Mouse (Mus musculus) lung, postnatal 36 days (tissue): ENCODE data around the gene Bad.
"Not testable (repeated sequence)": the region's sequence is repeated elsewhere in the genome, so short reads cannot be mapped to it uniquely, and the experiment has no call there.

Experiments used
- DNase-seq: peaks from one replicate; pipeline ENCODE4 v3.0.0; 2022; ENCODE audit warnings: mixed read lengths

Bad gene

DNA sequence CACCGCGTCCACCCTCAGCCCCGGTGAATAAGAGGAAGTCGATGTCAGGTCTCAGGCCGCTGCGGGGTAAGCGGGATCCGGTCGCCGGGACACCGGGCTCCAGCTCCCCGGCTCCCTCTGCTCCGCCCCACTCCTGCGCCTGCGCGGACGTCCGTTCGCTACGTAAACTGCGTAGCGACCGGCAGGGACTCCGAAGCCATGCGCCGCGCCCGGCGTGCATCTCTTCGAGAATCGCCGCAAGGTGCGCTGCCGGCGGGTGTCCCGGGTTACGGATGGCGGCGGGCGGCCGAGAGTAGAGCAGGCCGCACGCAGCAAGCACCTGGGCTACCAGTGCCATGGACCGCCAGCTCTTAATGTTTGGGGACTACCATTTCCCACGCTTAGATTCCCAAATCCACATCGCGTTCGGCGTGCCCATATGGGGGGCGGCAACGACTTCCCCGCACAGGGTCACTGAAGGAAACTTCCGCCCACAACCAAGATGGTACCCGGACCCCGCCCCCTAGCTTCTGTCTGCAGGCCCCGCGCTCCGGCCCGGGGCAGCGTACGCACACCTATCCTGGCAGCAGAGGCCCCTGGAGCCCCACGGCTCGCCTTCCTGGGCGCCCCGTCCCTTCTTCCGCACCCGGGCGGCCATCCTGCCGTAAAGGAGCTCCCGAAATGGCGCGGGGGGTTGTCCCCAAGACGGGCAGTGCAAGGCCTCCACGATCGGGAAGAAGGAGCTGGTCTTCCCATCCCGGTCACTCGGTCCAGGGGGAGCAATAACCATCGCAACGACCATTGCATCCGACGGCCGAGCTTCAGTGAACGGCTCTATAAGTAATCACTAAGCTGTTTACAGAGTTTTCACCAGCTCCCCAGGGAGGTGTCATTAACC, at the start of gene Bad:
TSS of gene Bad (plus strand) at position 490 of the 877 bp plus-strand sequence.
- peak; percentile 95 for DNase-seq

DNA sequence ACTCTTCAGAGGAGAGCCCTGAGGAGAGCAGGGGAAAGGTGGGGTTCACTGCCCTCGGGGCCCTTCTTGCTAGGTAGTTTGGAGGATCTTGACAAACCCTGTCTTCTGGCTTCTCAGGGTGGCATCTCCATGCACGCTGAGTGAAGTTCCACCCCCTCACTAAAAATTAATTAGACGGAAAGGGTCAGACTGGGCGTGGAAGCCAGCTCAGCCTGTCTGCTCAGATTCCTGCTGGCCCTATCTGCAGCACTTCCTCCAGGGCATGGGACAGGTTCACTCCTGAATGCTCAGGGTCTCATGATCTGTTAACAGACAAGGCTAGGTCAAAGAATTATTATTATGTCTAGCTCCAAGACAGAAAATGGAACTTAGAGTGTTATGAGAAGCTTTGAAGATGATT, 49.1 kb upstream of the Bad start:
- no peak for DNase-seq

DNA sequence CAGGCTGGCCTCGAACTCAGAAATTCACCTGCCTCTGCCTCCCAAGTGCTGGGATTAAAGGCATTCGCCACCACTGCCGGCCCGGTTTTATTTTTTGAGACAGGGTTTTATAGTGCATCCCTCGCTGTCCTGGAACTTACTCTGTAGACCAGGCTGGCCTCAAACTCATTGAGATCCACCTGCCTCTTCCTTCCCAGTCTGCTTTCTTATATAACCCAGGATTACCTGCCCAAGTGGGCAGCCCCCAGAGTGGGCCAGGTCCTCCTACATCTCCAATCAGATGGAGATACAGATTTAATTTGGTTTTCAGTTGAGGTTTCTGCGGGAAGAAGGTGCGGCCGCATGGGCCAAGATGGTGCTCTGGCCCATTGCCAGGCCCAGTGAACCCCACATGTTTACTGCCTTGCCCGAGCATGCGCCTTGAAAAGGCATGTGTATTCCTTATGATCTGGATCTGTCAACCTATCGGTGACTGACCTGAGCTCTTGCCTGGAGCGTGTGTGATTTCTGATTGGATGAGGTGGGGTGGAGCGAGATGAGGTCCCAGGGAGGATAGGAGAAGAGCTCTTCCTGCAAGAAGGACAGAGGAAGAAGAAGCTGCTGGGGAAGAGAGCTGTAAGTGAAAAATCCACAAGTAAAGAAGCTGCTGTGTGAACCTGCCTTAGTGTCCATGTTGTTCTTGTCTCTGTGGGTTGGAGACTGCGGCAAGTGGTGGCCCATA, 47.8 kb upstream of the Bad start:
- no peak for DNase-seq

DNA sequence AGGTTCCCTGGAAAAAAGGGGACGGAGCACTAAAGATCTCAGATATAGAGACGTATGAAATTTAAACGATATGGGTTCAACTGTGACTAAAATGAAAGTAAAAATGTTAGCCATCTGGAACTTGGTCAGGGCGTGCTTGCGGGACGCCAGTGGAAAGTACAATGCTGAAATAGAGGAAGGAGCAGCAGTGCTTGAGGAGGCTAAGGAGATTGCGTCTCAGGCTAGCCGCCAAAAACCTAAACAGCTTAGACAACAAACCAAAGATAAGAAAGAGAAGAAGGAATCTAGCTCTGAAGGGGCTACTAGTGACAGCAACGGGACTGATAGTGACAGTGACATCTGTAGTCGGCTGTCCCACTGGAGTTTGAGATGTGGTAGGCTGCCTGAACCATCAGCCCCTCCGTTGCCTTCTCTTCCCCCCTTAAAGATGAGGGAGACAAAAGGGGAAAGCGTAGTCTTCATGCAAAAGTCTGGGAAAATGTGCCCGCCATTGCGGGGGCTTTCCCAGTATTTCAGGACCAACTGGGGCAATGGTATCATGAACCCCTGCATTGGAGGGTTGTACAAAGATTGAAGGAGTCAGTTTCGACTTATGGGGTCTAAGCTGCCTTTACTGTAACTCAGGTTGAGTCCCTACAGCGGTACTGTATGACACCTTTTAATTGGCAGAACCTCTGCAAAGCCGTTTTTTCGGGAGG, 45.9 kb upstream of the Bad start:
- DNase-seq = not testable (repeated sequence)

DNA sequence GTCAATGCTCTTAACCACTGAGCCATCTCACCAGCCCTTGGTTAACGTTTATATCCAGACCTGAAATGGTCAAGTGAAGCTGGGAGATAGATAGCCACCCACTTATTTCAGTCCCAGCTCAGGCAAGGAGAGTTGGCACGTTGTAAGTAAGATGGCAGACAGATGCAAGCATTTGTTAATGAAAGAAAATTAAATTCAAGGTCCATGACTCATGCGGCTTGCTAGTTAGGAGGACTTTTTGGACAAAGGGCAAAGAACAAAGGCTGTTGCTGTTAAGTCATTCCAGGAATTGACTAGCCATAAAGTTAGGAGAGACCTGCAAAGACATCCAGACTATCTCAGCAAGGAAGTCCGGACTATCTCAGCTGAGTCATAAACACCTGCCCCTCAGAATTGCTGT, 42.0 kb upstream of the Bad start:
- no peak for DNase-seq

DNA sequence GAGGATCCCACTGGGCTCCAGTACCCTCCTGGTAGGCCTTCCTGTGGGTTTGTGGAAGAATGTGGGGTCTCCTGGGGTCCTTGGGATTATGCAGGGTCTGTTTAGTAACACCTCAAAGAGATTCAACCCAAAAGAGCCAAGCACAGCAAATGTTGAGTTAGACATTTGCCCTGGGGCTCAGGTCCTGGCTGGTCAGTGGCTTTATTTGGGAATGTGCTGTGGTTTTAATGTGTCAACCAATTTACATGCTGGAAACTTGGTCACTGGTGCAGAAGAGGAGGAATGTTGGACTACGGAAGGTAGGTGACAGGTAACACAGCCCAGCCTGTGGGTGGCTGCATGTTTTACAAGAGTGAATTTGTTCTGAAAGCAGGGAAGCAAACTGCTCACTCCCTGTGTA, 38.6 kb upstream of the Bad start:
- DNase-seq = no peak

DNA sequence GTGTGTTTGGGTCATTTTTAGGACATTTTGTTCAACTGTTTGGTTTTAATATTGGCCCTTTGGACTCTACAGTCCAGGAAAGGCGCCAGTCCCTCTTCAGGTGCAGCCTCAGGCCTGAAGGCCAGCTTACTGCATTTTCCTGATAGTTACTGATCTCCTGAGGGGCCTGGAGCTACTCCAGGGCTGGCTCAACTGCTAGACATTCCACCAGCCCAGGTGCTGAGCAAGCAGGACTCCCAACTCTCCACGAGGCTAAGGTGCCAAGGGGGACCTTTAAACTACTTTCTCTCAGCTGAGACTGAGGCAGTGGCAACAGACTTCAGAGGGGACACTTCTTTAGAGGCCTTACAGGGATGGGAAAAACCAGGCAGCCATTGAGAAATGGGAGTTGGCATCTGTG, 36.8 kb upstream of the Bad start:
- no peak for DNase-seq

DNA sequence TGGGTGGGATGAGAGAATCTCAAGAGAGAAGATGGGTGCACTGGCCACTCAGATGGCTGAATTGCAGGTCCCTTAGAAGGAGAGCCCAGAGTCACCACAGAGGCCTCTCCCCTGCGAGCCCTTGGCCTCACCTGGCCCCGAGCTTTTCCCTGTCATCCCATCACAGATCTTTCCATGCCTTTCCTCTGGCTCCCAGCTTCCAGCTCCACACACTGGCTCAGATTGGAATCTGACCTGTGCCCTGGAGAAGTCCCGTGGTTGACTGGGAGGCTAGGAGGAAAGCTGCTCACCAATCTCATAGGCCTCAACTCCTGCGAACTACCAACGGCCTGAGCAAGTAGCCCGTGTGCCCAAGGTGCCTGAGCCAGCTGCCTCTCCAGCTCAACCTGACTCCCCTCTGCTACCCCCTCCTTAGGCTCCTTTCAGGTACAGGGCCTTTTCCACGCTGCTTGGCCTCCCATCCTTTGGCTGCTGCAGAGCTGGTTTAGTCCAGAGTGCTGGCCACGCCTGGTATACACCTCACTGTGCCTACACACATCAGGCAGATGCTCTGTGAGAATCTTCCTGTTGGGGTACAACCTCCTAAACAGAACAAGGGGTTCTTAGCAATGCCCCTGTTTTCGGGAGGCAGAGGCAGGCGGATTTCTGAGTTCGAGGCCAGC, 36.0 kb upstream of the Bad start:
- DNase-seq = no peak

DNA sequence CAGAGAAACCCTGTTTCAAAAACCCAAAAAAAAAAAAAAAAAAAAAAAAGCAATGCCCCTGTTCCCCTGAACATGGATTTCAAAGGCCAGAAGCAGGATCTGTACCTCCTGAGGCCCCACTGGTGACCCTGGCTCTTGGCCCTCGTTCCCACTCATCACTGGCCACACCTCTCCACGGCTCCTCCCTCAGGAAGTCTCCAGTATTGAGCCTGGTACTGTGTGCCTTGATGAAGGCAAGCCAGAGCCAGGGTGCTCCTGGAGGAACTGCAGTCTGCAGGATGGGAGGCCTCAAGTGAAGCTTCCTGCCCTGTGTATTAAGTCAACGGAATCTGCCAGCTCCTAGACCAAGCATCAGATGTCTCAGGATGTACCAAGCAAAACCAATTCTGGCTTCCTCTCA, 35.5 kb upstream of the Bad start:
- no peak for DNase-seq

DNA sequence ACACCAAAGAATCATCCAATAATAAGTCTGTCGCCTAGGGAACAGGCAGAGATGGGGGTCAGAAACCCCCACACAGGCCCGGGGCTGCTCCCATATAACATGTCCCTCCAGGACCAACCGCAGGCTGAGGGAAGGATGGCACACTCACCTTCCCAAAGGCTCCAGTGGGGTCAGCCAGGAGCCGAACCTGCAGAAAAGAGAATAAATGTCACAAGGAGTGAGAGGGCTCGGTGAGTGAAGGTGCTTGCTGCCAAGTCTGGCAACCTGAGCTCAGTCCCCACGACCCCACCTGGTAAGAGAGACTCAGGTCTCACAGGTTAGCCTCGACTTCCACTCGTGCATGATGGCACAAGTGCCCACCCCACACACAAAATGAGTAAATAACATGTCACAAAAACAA, 34.6 kb upstream of the Bad start:
- DNase-seq = no peak

DNA sequence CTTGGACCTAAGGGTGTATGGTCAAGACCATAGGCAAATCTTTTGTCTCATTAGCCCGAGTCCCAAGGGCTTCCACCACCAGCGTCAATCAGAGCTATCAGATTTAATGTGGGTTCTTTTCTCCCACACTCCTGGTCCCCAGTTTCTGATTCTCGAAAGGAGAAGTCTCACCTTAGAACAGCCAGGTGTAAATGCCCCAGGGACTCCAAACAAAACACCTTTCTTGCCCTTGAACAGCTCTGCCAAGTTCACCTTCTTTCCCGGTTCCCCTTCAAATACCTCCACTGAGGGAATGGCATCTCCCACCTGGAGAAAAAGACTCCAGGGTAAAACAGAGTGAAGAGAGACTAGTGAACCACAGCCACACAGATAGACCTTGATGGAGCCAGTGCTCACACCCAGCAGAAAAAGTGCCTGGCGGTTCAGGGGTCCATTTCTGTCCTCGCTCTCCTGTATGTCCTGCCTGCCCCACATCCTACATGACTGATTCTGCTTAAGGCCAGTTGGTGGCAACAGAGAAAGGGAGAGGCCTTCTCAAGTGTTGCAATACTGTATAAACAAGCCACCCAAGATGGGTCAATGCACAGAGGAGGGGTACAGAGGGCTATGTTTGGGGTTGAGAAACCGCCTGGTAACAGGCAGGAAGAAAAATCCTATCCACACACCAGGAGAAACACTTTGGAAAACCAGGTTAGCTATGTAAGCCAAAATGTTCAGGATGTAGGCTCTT, 33.7 kb upstream of the Bad start:
- DNase-seq = peak; percentile 49

DNA sequence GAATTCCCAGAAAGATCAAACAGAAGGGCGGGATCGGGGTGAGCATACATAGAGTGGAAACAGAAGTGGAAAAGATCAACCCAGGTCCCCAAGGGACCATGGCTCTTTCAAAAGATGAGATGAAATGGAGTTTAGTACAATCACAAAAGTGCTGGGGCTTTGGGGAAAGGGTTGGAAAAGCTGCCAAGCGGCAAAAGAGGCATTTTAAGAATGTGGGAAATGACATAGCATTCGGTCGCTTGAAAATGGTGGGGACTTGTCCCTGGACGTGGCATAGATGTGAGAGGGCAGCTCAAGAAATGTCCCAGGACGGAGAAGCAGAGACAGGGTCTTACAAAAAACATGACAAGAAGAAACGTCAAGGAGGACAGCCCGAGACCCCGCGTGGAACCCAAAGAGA, 32.6 kb upstream of the Bad start:
- DNase-seq = no peak

DNA sequence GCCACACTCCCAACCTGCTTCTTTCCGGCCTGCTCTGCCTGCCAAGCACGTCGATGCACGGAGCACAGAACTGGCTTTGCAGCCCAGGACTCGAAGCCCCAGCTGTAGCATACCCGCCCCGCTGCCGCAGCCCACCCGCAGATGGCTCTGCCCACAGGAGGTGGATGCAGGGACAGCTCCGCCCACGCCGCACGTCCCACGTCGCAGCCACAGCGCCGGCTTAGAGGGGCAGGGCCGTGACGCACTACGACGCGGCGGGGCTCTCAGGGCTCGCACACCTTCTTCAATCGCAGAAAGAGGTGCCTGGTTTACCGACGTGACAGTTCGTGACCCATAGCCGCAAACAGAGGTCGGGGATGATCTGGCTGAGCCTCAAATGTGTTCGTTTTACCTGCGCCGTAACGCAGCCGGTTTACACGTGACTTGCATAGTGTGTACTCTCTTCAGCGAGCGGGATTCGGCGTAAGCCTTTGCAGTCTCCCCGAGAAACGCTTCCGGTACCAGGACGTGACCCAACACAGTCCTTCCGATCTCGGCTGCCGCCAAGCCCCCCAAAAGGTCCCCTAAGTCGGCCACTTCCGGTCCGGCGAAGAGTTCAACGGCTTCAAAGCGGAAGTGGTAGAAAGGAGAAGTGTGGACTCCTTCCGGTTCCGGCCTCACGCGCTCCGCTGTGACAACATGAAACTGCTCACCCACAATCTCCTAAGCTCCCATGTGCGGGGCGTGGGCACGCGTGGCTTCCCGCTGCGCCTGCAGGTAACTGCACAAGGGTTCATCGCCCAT, 32.0 kb upstream of the Bad start, which contains the start of the genes Trmt112 and Prdx5:
TSS of gene Trmt112 (plus strand) at position 192 of the 783 bp plus-strand sequence.
TSS of gene Prdx5 (minus strand) at position 600 of the 783 bp plus-strand sequence.
- DNase-seq = peak; percentile 94

DNA sequence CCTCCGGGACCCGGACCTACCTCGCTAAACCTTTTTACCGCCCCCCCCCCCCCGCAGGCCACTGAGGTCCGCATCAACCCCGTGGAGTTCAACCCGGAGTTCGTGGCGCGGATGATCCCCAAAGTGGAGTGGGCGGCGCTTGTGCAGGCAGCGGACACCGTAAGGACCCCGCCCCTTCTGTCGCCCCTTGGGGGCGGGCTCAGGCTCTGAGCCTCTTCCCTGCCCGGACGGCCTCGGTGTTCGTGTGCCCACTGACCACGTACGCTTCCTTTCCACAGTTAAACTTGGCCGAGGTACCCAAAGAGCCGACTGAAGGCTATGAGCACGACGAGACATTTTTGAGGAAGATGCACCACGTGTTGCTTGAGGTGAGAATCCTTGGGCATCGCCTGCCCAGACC, 31.4 kb upstream of the Bad start:
- peak; percentile 56 for DNase-seq

DNA sequence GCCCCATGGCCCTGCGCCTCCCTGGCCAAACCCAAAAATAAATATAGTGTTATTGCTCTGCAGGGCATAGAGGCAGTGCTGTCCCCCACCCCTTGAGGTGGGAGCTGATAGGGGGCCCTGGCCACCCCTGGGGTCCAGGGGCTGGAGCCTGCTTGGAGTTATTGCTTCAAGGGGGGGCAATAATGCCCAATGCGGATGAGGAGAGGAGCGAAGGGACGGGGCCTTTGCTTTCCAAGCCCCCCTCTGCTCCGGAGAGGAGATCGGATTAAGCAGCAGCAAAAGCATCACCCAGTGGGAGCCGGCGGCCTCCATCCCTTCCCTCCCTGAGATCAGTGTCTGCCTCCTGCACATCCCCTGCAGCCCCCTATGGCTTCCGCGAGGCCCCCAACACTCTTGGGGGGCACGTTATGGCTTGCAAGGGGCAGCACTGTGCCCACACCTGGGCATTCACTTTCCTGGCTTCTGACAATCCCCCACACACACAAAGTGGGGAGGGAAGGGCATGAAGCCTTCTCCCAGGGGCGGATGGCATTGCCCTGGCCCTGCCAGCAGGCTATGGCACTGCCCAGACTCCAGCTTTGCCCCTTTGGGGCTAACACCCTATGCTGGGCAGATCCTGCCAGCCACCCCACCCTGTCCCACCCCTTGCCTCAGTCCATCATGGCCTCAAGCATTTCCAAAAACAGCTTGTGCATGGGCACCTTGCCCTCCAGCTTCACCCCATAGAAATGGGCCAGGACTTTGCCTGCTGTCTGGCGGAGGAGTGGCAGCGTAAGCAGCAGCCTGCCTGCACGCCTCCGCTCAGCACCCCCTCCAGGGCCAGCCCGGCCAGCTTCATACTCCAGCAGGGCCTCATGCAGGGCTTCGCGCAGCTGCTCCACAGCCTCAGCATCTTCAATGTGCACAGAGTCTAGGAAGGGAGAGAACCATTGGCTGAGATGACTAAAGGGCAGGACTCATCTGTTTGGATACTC, 30.3 kb upstream of the Bad start:
- DNase-seq = no peak

DNA sequence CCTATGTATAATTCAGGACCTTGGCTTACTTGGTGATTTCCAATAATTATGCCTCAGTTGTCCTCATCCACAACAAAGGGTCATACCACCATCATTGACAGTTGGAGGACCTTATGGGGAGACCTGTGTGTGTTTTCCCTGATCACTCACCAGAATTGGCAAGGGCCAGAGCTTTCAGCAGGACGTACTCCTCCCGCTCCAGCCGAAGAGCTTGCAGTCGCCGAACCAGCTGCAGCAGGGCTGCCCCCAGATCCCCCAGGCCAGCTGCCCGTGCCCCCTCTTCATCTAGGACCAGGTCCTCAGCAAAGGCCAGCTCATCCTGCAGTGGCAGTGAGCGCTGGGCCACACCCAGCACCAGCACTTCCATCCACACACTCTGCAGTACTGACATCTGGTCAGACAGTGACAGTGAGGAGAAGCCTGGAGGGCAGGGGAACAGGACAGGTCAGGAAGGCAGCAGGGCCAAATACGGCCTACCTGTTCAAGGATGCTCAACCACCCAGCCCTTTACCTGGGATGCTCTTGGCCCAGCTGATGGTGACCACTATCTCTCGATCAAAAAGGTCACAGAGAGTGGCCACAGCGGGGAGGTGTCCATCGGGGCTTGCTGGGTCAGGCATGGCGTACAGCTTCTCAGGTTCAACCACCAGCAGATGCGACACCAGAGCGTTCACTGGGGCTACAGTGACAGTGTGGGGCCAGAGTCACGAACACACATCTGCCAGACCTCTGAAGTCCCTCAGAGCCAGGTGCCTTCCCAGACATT, 29.3 kb upstream of the Bad start:
- no peak for DNase-seq

DNA sequence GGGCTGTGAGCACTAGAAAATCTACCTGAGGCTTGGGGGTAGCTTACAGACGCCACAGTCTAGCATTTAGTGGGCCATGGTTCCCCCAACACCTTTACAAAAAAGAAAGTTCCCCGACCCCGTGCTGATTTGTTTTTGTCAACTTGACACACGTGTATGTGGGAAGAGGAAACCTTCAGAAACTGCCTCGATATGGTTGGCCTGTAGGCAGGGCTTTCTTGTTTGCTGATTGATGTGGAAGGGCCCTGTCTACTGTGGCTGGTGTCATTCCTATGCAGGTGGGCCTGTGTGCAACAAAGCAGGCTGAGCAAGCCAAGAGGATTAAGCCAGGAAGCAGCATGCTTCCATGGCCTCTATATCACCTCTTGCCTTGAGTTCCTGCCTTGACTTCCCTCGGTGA, 28.6 kb upstream of the Bad start:
- no peak for DNase-seq

DNA sequence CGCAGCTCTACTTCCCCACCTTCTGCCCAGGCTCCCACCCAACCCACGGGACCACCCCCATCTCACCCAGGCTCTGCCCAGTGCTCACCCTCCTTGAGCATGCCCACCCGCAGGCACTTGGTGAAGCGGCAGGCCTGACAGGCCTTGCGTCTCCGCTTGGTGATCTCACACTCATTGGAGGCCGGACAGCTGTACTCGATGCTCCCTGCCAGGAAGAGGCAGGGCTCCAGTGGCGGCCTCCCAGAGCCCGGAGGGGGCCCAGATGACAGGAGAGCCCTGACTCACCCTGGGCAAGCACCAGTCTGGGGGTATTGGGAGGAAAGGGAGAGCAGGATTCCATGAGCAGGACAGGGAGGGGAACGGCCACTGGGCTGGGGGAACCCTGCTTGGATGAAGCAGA, 27.7 kb upstream of the Bad start:
- no peak for DNase-seq

DNA sequence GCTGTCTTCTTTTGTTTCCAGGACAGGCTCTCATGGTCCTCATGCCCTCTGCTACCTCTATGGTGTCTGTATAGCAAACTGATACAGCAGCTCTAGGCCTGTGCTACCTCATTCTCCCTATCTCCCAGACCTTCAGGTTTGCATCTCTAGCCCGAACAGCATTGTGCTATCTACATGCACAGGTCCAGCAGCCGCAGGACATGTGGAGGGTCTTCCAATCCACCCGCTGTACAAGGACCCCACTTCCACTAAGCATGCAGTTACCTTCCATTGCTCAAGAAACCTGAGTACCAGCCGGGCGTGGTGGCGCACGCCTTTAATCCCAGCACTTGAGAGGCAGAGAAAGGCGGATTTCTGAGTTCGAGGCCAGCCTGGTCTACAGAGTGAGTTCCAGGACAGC, 27.1 kb upstream of the Bad start:
- no peak for DNase-seq
